Mouse (Mus musculus) liver, embryonic 13.5 days (tissue): Measurements from ENCODE around the gene Bach2. TPM values are rescaled to one million over a fixed set of nuclear protein-coding genes. Genes with fewer than 3 reads are reported as not detected.

Experiments used
- ATAC-seq: fragments of 200-750 bp; cut with Nextera tagmentation; 2 replicates; pipeline ENCODE4 v1.8.0; 2017; ENCODE audit warnings: low read depth, mild to moderate bottlenecking, moderate number of reproducible peaks, moderate library complexity
- DNase-seq: peaks from one replicate; pipeline ENCODE4 v3.0.0; 2022
- H3K27ac ChIP-seq: fragments of 300-500 bp; sonication (generic); 2 replicates; pipeline ENCODE4 v1.5.1; 2015; ENCODE audit warnings: moderate library complexity, mild to moderate bottlenecking, inconsistent platforms
- H3K27me3 ChIP-seq: fragments of 300-500 bp; sonication (generic); 2 replicates; pipeline ENCODE4 v1.6.1; 2015; ENCODE audit warnings: mild to moderate bottlenecking, inconsistent platforms
- H3K36me3 ChIP-seq: fragments of 300-500 bp; sonication (generic); 2 replicates; pipeline ENCODE4 v1.6.1; 2015; ENCODE audit warnings: mild to moderate bottlenecking, inconsistent platforms
- H3K4me1 ChIP-seq: fragments of 300-500 bp; sonication (generic); replicated peaks from 2 replicates; pipeline ENCODE4 v1.6.1; 2015; ENCODE audit warnings: inconsistent platforms
- H3K4me2 ChIP-seq: fragments of 300-500 bp; sonication (generic); 2 replicates; pipeline ENCODE4 v1.6.1; 2015; ENCODE audit warnings: inconsistent platforms, mild to moderate bottlenecking, moderate library complexity
- H3K4me3 ChIP-seq: fragments of 300-500 bp; sonication (generic); replicated peaks from 2 replicates; pipeline ENCODE4 v1.5.1; 2015; ENCODE audit warnings: mild to moderate bottlenecking, inconsistent platforms
- H3K9ac ChIP-seq: fragments of 300-500 bp; sonication (generic); 2 replicates; pipeline ENCODE4 v1.6.1; 2015; ENCODE audit warnings: mild to moderate bottlenecking, inconsistent platforms
- H3K9me3 ChIP-seq: fragments of 300-500 bp; sonication (generic); replicated peaks from 2 replicates; pipeline ENCODE4 v1.6.1; 2016; ENCODE audit warnings: inconsistent platforms
- WGBS: fragments of 180-500 bp; shearing (Covaris S2); methylation state at CpG from one replicate; pipeline ENCODE4 v1.1.7; 2015; ENCODE audit not compliant: insufficient replicate concordance; 5-methylcytosine and 5-hydroxymethylcytosine counted together
- polyA plus RNA-seq: library from polyadenylated mRNA; unstranded; fragments of >200 nt; fragmentation: Nextera tagmentation; extraction: Ambion mirVana; gene quantifications from 2 replicates; pipeline ENCODE4 v1.2.1, GENCODE M21; 2015

Gene Bach2
- polyA plus RNA-seq, 1 experiment from 2014 or later = 1.2 TPM

DNA sequence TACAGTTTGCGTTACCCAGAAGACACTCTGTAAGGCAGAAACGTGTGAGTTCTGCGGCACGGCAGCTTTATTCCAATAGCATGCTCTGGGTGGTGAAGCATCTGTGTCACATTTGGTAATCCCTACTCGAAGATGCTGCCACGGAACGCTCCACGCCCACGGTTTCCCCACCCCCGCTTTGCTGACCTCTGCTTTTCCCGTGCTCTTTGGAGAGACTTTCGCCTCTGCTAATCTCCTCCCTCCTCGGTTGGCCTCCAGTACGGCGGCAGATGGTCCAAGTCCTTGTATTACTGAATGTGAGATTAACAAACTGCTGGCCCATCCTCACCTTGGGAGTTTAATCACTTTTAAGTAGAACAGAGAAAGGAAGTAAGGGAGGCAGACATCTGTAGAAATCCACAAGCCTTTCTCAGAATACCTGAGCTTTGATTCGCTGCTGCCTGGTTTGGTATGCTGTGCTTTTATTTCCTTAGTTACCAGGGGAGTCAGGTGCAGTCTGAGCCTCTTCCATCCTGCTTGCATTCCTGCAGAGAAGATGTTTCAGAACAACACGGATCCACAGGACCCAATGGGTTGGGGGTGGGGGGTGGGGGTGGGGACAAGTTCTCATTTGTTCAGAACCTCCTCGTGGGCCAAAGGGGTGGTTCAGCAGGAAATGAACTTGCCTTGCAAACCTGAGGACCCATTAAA is 242.9 kb downstream of the Bach2 start:
- H3K27me3 ChIP-seq = no peaks in the 10 kb centered on the region
- no peak for DNase-seq
- no peak for ATAC-seq
- H3K9me3 ChIP-seq = no peaks in the 10 kb centered on the region
- WGBS = 44% methylated on average over 18 of the region's 18 CpGs
- no peak overlapping the region for H3K27ac ChIP-seq
- no peaks in the 10 kb centered on the region for H3K4me1 ChIP-seq
- H3K4me3 ChIP-seq = no peak overlapping the region
- no peak overlapping the region for H3K4me2 ChIP-seq
- H3K9ac ChIP-seq = no peak overlapping the region
- no peaks in the 10 kb centered on the region for H3K36me3 ChIP-seq

DNA sequence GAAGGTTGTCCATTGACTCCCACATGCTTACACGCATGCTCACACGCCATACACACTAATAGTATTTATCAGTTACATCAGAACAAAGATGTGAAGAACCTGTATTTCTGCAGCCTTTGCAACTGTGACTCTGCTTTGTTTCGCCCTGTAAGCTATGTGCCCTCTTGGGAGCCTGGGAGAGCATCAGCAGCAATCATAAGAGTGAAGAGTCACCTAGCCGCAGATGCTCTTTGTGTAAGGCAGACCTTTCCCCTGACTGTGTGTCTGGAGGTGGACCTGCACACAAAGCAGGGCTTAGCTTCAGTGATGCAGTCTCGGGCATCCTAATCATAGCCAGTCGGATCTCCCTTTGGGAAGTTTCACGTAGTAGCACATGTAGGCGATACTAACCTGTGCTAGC is 243.5 kb downstream of the Bach2 start:
- no peak overlapping the region for H3K4me2 ChIP-seq
- H3K36me3 ChIP-seq = no peaks in the 10 kb centered on the region
- H3K4me1 ChIP-seq = no peaks in the 10 kb centered on the region
- 68% methylated on average over 8 of the region's 8 CpGs for WGBS
- no peak for ATAC-seq
- H3K27ac ChIP-seq = no peak overlapping the region
- DNase-seq = no peak
- no peak overlapping the region for H3K4me3 ChIP-seq
- H3K9ac ChIP-seq = no peak overlapping the region
- H3K27me3 ChIP-seq = no peaks in the 10 kb centered on the region
- no peaks in the 10 kb centered on the region for H3K9me3 ChIP-seq

DNA sequence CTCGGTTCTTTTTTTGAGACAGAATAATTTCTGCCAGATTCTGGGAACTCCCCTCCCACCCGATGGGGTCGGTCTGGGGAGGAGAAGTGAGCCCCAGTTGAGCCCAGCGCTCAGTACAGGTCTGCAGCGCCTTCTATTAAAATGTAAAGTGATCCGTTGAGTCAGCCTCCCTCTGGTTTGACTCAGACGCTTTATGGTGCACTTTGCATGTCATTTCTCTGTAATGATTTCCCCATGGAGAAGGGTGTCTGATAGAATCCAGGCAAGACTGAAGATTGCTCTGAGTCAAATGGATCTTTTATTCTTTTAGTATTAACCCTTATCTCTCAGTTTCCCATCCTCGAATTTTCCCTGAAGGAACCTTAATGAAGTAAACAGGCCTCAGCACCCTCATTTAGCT is 244.3 kb downstream of the Bach2 start:
- 50% methylated on average over 8 of the region's 8 CpGs for WGBS
- H3K9ac ChIP-seq = no peak overlapping the region
- H3K4me2 ChIP-seq = no peak overlapping the region
- H3K36me3 ChIP-seq = no peaks in the 10 kb centered on the region
- ATAC-seq (no peak), DNase-seq (no peak)
- H3K4me1 ChIP-seq = no peaks in the 10 kb centered on the region
- no peak overlapping the region for H3K4me3 ChIP-seq
- no peaks in the 10 kb centered on the region for H3K27me3 ChIP-seq
- no peaks in the 10 kb centered on the region for H3K9me3 ChIP-seq
- H3K27ac ChIP-seq = no peak overlapping the region

DNA sequence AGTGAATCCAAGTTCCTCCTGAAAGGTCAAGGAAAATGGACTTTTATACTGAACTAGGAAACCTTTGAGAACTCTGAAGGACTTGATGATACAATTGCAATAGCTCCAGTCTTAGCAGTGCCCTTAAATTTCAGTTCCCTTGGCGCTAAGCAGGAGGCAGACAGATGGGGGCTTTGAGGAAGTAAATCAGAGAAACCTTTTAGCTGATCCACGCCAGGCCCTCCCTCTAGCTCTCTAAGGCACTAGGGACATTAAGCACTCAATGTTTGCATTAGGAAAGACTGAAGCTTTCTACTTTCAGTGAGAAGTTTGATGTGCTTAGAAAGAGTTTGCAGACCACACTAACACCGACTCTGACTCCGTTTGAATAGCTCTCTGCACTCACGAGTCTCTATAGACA is 247.2 kb downstream of the Bach2 start:
- 45% methylated on average over 5 of the region's 5 CpGs for WGBS
- H3K4me2 ChIP-seq = no peak overlapping the region
- H3K9ac ChIP-seq = no peak overlapping the region
- H3K27ac ChIP-seq = no peak overlapping the region
- H3K4me1 ChIP-seq = no peaks in the 10 kb centered on the region
- H3K27me3 ChIP-seq = no peaks in the 10 kb centered on the region
- H3K36me3 ChIP-seq = no peaks in the 10 kb centered on the region
- DNase-seq (no peak), ATAC-seq (no peak)
- no peaks in the 10 kb centered on the region for H3K9me3 ChIP-seq
- no peak overlapping the region for H3K4me3 ChIP-seq

DNA sequence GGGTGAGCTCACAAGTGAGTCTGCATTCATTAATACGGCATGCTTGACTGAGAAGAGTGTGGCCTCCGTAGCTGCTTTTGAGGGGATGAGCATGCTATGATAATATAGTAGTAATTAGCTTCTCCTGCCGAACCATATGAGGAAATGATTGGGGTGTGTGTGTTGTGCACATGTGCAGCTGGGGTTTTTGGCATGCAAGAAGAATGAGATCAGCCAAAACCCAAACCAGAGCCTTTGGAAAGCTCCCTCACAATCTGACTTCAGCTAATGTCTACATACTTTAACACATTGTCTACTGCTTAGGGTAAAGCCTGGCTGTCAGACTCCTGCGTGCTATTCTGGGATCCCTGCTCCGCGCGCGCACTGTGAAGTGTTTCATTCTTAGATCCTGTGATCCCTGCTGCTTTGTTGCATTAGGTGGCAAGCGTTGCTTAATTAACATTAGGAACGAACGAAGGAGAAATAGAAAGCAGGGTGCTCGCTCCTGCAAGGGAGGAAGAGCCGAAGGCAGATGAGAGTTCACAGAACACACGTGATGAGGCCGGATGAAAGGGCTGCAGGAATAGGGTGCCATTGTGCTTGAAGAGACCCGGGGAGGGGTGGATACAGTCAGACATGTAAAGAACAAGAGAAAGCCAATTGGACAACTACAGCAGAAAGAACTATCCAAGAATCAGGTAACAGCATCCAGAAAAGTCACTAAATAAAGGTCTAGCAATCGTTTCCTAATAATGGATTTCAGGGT is 248.2 kb downstream of the Bach2 start:
- Histone ChIP-seq H3K9me3 (no peaks in the 10 kb centered on the region), H3K36me3 (no peaks in the 10 kb centered on the region), H3K9ac (no peak overlapping the region), H3K4me3 (no peak overlapping the region), H3K4me1 (no peaks in the 10 kb centered on the region), H3K4me2 (no peak overlapping the region), H3K27me3 (no peaks in the 10 kb centered on the region), H3K27ac (no peak overlapping the region)
- 78% methylated on average over 17 of the region's 17 CpGs for WGBS
- ATAC-seq (no peak), DNase-seq (no peak)

DNA sequence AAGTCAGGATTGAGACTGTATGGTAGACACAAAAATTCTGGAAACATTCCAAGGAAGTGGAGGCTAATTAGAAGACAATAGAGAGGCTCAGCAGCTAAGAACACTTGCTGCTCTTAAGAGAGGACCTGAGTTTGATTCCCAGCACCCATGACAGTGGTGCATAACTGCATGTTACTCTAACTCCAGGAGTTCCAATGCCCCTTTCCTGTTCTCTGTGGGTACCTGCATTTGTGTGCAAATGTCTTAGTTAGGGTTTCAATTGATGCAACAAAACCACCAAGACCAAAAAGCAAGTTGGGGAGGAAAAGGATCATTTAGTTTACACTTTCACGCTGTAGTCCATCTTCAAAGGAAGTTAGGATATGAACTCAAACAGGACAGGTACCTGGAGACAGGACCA is 250.6 kb downstream of the Bach2 start:
- ATAC-seq (no peak), DNase-seq (no peak)
- Histone ChIP-seq H3K9me3 (no peaks in the 10 kb centered on the region), H3K36me3 (no peaks in the 10 kb centered on the region), H3K4me1 (no peaks in the 10 kb centered on the region; the same call in 1 of the 2 replicates), H3K4me2 (no peak overlapping the region), H3K9ac (no peak overlapping the region), H3K27ac (no peak overlapping the region), H3K4me3 (no peak overlapping the region), H3K27me3 (no peaks in the 10 kb centered on the region)
- WGBS = 67% methylated on average over 1 of the region's 1 CpGs

DNA sequence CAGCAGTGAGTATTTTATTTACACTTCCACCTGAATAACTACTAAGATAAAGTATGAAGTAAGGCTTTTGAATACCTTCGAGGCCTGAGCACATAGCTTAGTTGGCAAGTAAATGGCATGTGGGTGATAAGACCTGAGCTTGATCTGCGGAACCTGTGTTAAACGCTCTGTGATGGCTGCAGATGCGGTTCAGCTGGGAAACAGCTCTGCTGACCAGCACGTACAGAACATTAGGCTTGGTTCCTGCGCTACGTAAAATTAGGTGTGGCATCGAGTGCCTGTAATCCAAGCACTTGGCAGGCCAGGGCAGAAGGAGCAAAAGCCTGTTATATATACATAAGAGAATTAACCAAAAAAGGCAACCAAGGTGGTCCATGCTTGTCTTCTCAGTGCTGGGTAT is 252.6 kb downstream of the Bach2 start:
- no peak overlapping the region for H3K9ac ChIP-seq
- H3K4me3 ChIP-seq = no peak overlapping the region
- H3K9me3 ChIP-seq = no peaks in the 10 kb centered on the region
- DNase-seq = no peak
- H3K4me2 ChIP-seq = no peak overlapping the region
- 72% methylated on average over 8 of the region's 8 CpGs for WGBS
- H3K4me1 ChIP-seq = no peaks in the 10 kb centered on the region; the same call in 1 of the 2 replicates
- no peaks in the 10 kb centered on the region for H3K36me3 ChIP-seq
- no peaks in the 10 kb centered on the region for H3K27me3 ChIP-seq
- no peak for ATAC-seq
- no peak overlapping the region for H3K27ac ChIP-seq

DNA sequence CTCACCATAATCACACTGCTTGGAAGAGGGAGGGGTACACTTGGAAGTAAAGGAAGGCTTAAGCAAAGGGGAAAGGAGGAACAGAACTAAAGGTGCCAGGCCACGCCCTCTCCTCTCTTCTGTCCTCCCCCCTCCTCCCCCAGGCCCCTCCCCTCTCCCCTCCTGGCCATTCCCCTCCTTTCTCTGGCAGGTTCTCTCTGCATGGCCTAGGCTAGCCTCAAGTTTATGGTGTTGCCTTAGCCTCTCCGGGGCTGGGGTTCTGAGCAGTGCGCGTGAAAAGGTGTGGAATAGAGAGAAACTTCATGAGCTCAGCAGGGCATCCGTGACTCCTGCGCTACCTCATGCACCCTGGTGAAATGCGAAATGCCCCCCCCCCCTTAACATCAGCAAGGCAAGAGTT is 254.2 kb downstream of the Bach2 start:
- Histone ChIP-seq H3K4me3 (no peak overlapping the region), H3K27ac (no peak overlapping the region), H3K4me1 (no peaks in the 10 kb centered on the region; the same call in 1 of the 2 replicates), H3K27me3 (no peaks in the 10 kb centered on the region), H3K9me3 (no peaks in the 10 kb centered on the region), H3K4me2 (no peak overlapping the region), H3K9ac (no peak overlapping the region), H3K36me3 (no peaks in the 10 kb centered on the region)
- ATAC-seq (no peak), DNase-seq (no peak)
- WGBS = 75% methylated on average over 7 of the region's 7 CpGs

DNA sequence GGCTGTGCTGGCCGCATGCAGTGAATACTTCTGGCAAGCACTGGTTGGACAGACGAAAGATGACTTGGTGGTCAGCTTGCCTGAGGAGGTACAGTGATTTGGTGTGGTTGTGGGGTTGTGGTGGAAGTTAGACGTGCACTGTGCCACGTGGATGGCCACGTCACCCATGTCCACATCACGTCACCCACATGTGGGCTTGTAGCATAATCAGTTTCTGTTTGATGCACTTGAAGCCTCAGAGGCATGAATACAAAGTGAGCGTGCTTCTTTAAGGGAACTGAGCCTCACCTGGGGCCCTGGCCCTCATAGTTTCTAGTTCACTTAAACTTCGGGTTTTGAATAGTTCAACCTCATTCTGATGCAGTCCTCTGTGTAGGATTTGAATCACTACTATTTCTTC is 263.2 kb downstream of the Bach2 start:
- Histone ChIP-seq H3K4me3 (no peak overlapping the region), H3K27ac (no peak overlapping the region), H3K4me2 (no peak overlapping the region), H3K36me3 (no peaks in the 10 kb centered on the region), H3K9ac (no peak overlapping the region), H3K27me3 (no peaks in the 10 kb centered on the region), H3K4me1 (0 out of 2 replicates have a peak, but pooled peaks cover 5% of the 10 kb centered on the region), H3K9me3 (no peaks in the 10 kb centered on the region)
- no peak for ATAC-seq
- no peak for DNase-seq
- WGBS = 74% methylated on average over 8 of the region's 8 CpGs

DNA sequence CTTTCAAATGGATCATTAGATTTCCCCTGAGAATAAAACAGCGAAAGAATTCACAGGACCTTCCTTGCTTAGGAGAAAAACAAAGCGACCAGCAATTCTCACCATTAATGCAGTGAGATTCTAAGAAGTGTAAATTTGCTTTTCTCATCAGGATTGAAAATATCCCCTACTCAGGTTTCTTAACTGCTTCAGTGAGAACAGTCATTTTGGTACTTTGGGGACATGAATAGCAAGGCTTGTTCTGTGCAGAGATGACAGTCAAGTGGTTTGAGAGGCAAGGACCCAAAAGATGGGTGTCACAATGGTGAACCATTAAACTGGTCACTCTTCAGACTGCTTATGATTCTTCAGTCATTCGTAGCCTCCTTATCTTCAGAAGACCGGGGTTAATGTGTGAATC is 263.6 kb downstream of the Bach2 start:
- DNase-seq = no peak
- WGBS = 64% methylated on average over 4 of the region's 4 CpGs
- H3K4me1 ChIP-seq = 0 out of 2 replicates have a peak, but pooled peaks cover 5% of the 10 kb centered on the region

DNA sequence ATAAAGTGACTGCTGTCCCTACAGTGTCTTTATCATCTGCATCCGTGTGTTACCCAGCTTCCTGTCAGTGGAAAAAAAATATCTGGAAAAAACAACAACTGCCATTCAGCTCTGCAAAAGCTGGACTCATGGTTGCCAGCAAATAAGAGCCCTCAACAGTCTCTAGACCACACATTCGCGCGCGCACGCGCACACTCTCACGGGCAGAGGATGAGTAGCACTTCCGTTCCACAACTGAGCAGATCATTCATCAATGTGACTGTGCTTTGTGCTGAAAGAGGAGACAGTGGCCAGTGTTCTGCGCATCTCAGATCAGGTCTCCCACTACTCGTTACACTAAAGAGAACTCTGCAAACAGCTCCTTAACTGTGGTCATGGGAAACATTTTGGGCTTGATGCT is 265.6 kb downstream of the Bach2 start:
- no peaks in the 10 kb centered on the region for H3K36me3 ChIP-seq
- WGBS = 47% methylated on average over 11 of the region's 11 CpGs
- no peak for ATAC-seq
- no peak overlapping the region for H3K4me3 ChIP-seq
- H3K9ac ChIP-seq = no peak overlapping the region
- H3K27me3 ChIP-seq = no peaks in the 10 kb centered on the region
- no peak for DNase-seq
- H3K9me3 ChIP-seq = no peaks in the 10 kb centered on the region
- no peak overlapping the region for H3K27ac ChIP-seq
- H3K4me1 ChIP-seq = 0 out of 2 replicates have a peak, but pooled peaks cover 5% of the 10 kb centered on the region
- H3K4me2 ChIP-seq = no peak overlapping the region

More for the DNA sequence above, 263.6 kb downstream of the Bach2 start:
- H3K36me3 ChIP-seq = no peaks in the 10 kb centered on the region
- H3K9me3 ChIP-seq = no peaks in the 10 kb centered on the region
- H3K4me3 ChIP-seq = no peak overlapping the region
- ATAC-seq = no peak
- no peak overlapping the region for H3K4me2 ChIP-seq
- no peaks in the 10 kb centered on the region for H3K27me3 ChIP-seq
- H3K9ac ChIP-seq = no peak overlapping the region
- H3K27ac ChIP-seq = no peak overlapping the region
